Mouse (Mus musculus): ENCODE measurements around the gene Gm7145. TPM values are rescaled to one million over a fixed set of nuclear protein-coding genes. Genes with fewer than 3 reads are reported as not detected.
"Not testable (repeated sequence)": the region's sequence is repeated elsewhere in the genome, so short reads cannot be mapped to it uniquely, and the experiment has no call there.

Gm7145 gene
- not detected in 2 replicates for polyA plus RNA-seq (2012; ENCODE audit: insufficient read depth, low replicate concordance)

DNA sequence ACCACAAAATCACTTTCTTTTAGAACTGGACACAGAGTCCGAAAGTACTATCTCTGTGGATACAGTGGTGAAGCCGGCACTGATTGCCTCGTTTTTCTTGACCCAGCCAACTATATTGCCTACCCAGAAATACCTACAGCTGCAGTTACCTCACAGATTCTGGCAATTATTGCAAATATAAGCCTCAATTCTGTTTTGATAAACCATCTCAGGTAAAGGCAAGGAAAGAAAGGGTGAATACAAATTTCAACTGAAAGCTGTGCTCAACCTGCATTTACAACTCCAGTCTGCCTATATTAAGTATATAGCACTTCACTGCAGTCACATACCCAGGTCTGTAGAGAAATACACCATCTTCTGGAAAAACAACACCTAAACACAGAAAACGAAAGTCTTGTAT, at the start of gene Gm7145:
Gm7145 (plus strand) TSS at position 301 of the 400 bp plus-strand sequence.
- Histone ChIP-seq H3K36me3 (replicated peaks; ENCODE audit: low read length) (no peaks in the 10 kb centered on the region), H3K4me1 (no peaks in the 10 kb centered on the region), H3K4me3 (replicated peaks) (no peak within 1 kb of the TSS), H3K9me3 (peaks cover 7% of the 10 kb centered on the region), H3K27me3 (replicated peaks) (no peaks in the 10 kb centered on the region)
- TF ChIP-seq GATA1 (IDR thresholded peaks at IDR 0.05; ENCODE audit: borderline replicate concordance, low read length) (no peak), FLI1 (IDR thresholded peaks at IDR 0.05; ENCODE audit: low read length) (no peak)

DNA sequence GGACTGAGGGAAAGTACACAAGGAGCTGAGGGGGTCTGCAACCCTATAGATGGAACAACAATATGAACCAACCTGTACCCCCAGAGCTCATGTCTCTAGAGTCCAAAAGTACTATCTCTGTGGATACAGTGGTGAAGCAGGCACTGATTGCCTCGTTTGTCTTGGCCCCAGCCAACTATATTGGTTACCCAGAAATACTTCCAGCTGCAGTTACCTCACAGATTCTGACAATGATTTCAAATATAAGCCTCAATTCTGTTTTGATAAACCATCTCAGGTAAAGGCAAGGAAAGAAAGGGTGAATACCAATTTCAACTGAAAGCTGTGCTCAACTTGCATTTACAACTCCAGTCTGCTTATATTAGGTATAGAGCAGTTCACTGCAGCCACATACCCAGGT, 38.0 kb upstream of the Gm7145 start, which contains the start of gene Gm28168:
Gm28168 (plus strand) TSS at position 301 of the 400 bp plus-strand sequence.
- not testable (repeated sequence) for H3K4me1 ChIP-seq; H3K9me3 ChIP-seq; H3K4me3 ChIP-seq (replicated peaks); H3K27me3 ChIP-seq (replicated peaks); H3K36me3 ChIP-seq (replicated peaks; ENCODE audit: low read length)

DNA sequence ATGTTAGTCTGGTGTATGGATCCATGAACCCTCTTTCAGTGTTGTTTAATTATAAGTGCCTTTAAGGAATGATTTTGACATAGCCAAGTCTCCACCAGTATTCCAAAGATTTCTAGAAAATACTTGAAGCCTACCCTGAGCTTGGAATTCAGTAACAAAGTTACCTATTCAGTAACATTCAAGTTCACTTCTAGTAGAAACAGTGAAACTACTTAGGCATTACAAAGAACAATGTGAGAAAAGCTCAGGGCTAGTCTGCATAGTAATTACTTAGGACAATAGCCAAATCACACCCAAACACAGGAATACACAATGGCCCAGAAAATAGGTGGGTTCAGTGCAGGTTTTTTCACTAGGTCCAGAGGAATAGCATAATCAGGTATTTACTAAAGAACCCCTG, 38.1 kb downstream of the Gm7145 start:
- not testable (repeated sequence) for H3K36me3 ChIP-seq (replicated peaks; ENCODE audit: low read length); H3K9me3 ChIP-seq; H3K27me3 ChIP-seq (replicated peaks); H3K4me1 ChIP-seq; H3K4me3 ChIP-seq (replicated peaks)

DNA sequence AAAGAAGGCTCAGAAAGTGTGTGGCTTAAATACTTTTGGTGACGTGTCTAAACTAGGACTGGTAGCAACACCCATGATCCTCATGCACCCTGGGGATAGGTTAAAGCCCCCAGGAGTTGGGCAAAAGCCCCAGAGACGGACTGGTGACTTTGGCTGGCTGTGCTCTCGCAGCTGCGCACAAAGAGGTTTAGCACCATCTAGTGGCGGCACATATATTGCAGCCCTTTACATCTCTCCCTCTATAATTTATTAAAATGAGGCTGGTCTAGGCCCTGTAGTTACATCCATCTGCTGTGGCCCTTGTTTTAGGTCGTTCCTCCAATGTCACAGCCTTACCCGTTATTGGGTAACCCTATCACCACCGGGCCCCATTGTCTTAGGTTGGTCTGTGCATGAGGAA, 47.0 kb downstream of the Gm7145 start:
- H3K4me1 ChIP-seq; H3K36me3 ChIP-seq (replicated peaks; ENCODE audit: low read length); H3K4me3 ChIP-seq (replicated peaks); H3K27me3 ChIP-seq (replicated peaks); H3K9me3 ChIP-seq: not testable (repeated sequence)

Other genes with a start within 250 kb of the Gm7145 start
- not detected in 2 replicates for gene B020011L13Rik, start 184.8 kb upstream of the Gm7145 start, polyA plus RNA-seq (2012; ENCODE audit: insufficient read depth, low replicate concordance)
- not detected in 2 replicates for gene Gm28360, start 135.9 kb upstream of the Gm7145 start, polyA plus RNA-seq (2012; ENCODE audit: insufficient read depth, low replicate concordance)
- gene Gm28168, start 37.9 kb upstream of the Gm7145 start, polyA plus RNA-seq (2012; ENCODE audit: insufficient read depth, low replicate concordance) = not detected in 2 replicates
- gene Gm29106, start 210.6 kb downstream of the Gm7145 start, polyA plus RNA-seq (2012; ENCODE audit: insufficient read depth, low replicate concordance) = not detected in 2 replicates